Mouse (Mus musculus) adrenal gland, adult 8-10 months (tissue): ENCODE results near the gene Ascl2. TPM values are rescaled to one million over a fixed set of nuclear protein-coding genes. Genes with fewer than 3 reads are reported as not detected.

Experiments
- total RNA-seq, 4 experiments: library from RNA; stranded (reverse); gene quantifications; 2 replicates each; pipeline ENCODE4 v1.2.4; 2022

The Ascl2 gene
- total RNA-seq, 4 experiments from 2014 or later, result 0.75 to 2.0 TPM; not detected in 2

Other genes with a start within 250 kb of the Ascl2 start
- gene Ins2, start 225.9 kb downstream of the Ascl2 start, total RNA-seq, result not detected
- gene Th, start 38.1 kb downstream of the Ascl2 start, total RNA-seq, result 1,000 to 10,000 TPM in 1 of 4 experiments, 100 to 1,000 TPM in 3; 646 to 1,053 (median 762) TPM
- gene Tspan32, start 35.8 kb upstream of the Ascl2 start, total RNA-seq, result 1 to 10 TPM; 1.1 to 2.3 (median 1.7) TPM
- 100 to 1,000 TPM; 689 to 780 (median 728) TPM for gene Cd81, start 83.5 kb upstream of the Ascl2 start, total RNA-seq
- gene Tssc4, start 100.0 kb upstream of the Ascl2 start, total RNA-seq, result 10 to 100 TPM; 26.5 to 36.9 (median 33.5) TPM
- under 1 TPM; 0.17 to 0.32 (median 0.27) TPM for gene Trpm5, start 125.4 kb upstream of the Ascl2 start, total RNA-seq
- gene Kcnq1, start 137.1 kb upstream of the Ascl2 start, total RNA-seq, result 10 to 100 TPM in 2 of 4 experiments, 1 to 10 TPM in 2; 3.7 to 14.9 (median 9.0) TPM